Mouse (Mus musculus): Measurements from ENCODE around the gene Add1. TPM values are rescaled to one million over a fixed set of nuclear protein-coding genes. Genes with fewer than 3 reads are reported as not detected.

Add1 gene
- polyA plus RNA-seq (2016; fragmentation: Nextera tagmentation; extraction: Ambion mirVana) = 182 and 186 TPM in 2 replicates

DNA sequence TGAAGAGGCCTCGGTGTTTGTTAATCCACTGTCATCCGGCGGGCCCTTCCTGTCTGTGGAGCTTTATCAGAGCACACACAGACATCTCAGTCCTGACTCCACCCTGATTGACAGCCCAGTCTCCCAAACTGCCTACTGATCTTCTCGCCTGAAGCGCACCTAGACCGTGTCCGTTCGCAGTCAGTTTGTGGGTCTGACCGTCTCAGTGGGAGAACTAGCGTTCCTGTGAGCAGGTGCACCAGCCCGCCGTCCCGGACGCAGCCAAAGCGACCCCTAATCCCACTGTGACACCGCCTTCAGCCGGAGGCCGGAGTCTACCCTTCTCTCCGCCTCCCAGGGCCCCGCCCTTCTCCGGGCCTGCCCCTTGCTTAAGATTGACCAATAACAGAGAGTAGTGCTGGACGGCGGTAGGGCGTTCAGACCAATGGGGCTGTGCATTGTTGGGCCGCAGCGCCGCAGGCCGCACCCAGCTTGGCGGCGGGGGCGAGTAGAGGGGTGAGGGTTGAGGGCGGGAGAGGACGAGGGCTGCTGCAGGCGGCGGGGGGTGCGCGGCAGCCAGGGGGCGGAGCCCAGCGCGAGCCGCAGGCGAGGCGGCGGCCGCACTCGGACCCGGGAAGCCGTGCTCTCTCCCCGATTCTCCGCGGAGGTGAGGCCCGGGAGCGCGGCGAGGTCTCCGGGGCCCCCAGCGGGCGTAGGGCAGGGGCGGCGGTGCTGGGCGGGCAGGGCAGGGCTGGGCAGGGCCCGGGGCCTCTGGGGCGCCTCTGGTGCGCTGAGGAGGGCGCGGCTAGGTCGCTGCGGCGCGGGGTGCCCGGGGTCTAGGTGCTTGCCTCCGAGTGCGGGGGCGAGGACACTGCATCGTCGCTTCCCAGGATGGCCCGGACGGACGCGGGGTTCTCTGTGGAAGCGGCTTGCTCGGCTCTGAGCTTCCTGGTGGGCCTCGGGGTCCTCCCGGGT is at the start of gene Add1:
Gene Add1, plus strand, starts transcription at position 397 of the 954 bp plus-strand sequence.
- DNase-seq (ENCODE audit: extremely low spot score, low spot score) = peak; percentile 98
- Histone ChIP-seq H3K4me1 (peaks cover 23% of the 10 kb centered on the region), H3K36me3 (replicated peaks) (peaks cover 18% of the 10 kb centered on the region), H3K4me3 (peak within 1 kb of the TSS; percentile 77), H3K27me3 (ENCODE audit: poor library complexity, severe bottlenecking) (no peaks in the 10 kb centered on the region), H3K9me3 (no peaks in the 10 kb centered on the region), H3K27ac (peak within 1 kb of the TSS; percentile 99)
- WGBS = under 1% methylated on average over 80 of the region's 84 CpGs

DNA sequence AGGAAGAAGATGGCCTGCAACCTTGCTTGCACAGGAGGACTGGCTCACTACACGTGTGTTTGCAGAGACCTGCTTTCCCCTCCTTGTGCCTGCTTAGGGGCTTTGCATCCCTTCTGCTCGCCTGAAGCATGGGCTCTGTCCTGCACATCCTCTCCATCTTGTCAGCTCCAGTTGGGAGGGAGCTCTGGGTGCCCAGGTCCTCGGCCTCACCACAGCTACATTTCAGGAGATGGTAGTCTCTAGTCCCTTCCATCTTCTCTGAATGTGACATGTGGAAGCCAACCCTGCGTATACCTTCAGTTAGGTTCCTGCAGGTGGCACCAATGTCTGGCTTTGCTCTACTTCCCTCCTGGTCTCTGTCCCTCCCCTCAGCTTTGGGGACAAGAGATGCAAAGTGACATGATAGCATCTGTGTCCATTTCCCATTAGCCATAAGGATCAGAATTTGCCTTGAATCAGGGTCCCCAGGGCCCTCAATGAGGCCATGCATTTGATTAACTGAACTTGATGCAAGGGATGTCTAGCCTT is 49.4 kb upstream of the Add1 start:
- 57% methylated on average over 4 of the region's 4 CpGs for WGBS
- no peak overlapping the region for H3K27ac ChIP-seq

DNA sequence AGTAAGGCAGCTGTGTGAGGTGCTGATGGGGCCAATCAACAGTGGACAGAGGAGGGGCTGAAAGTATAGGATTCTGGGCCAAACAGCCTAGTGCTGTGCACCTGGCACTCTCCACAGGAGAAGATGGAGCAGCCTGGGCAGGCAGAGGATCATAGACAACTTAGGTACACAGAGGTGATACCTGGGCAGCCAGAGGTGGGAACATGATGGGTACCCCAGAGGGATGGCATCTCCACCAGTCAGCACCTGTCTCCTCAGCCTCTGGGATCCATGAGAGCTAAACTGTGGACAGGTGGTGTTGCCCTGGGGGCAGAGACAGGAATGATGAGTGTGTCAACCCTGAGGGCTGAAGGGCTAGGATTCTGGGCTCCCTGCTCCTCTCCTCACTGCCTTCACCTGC is 49.0 kb upstream of the Add1 start:
- no peak for DNase-seq (ENCODE audit: extremely low spot score, low spot score)
- Histone ChIP-seq H3K36me3 (replicated peaks) (no peaks in the 10 kb centered on the region), H3K27me3 (ENCODE audit: poor library complexity, severe bottlenecking) (peaks cover 21% of the 10 kb centered on the region), H3K9me3 (no peaks in the 10 kb centered on the region), H3K4me3 (no peak overlapping the region), H3K4me1 (peaks cover 16% of the 10 kb centered on the region), H3K27ac (no peak overlapping the region)

More for the DNA sequence above, 49.4 kb upstream of the Add1 start:
- no peaks in the 10 kb centered on the region for H3K9me3 ChIP-seq
- H3K27me3 ChIP-seq (ENCODE audit: poor library complexity, severe bottlenecking) = peaks cover 21% of the 10 kb centered on the region
- H3K4me1 ChIP-seq = peaks cover 16% of the 10 kb centered on the region
- no peak for DNase-seq (ENCODE audit: extremely low spot score, low spot score)
- no peaks in the 10 kb centered on the region for H3K36me3 ChIP-seq (replicated peaks)
- H3K4me3 ChIP-seq = no peak overlapping the region

DNA sequence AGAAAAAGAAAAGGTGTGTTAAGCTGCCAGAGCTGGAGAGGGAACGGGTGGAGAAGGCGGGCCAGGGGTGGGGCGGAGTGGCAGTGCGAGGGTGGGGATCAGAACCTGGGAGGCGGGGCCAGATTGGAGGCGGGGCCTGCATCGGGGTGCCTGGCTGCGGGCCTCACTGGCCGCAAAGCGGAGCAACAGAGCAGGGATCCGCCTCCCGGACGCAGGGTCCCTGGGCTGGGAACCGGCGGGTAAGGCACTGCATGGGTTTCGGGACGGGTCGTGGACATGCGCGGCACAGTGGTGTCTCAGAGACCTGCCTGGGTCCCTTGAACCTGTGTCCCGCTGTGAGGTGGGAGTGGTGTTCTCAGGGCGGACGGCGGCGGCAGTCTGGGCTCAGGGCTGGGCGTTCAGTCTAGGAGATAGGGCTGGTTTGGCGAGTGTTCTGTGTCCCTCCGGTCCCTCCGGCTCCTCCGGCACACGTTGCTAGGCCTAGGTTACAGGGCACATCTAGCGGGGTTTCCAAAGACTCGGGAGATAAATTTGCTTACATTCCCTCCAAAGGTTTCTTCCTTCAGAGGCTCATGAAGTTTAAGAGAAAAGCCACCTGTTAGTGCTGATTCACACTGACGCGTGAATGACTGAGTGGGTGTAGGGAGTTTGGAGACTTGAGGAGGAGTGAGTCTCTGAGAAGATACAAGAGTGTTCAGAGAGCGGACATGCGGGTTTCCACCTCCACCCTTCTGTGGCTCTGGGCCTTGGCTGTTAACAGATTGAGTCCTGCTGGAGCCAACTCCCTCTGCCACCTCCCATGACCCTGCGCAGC is 47.6 kb upstream of the Add1 start, which contains the start of gene Sh3bp2:
Gene Sh3bp2, plus strand, starts transcription at position 176 of the 814 bp plus-strand sequence.
- no peaks in the 10 kb centered on the region for H3K36me3 ChIP-seq (replicated peaks)
- peak within 1 kb of the TSS; percentile 66 for H3K4me3 ChIP-seq
- peaks cover 21% of the 10 kb centered on the region for H3K27me3 ChIP-seq (ENCODE audit: poor library complexity, severe bottlenecking)
- no peaks in the 10 kb centered on the region for H3K9me3 ChIP-seq
- H3K27ac ChIP-seq = peak within 1 kb of the TSS; percentile 75
- peak; percentile 90 for DNase-seq (ENCODE audit: extremely low spot score, low spot score)
- WGBS = 2% methylated on average over 38 of the region's 38 CpGs
- peaks cover 13% of the 10 kb centered on the region for H3K4me1 ChIP-seq

DNA sequence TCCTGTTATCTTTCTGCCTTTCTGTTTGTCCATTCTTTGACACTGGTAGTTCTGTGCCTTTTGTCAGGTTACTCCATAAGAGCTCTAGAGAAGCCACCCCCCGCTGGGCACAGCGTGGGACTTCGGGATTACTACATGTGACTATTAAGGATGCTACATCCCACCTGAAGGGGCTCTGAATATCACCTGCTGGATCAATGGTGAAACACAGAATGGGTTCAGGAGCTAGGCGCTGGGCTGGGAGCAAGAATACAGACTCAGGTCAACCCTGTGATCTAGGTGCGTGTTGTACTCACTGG is 47.0 kb upstream of the Add1 start:
- Histone ChIP-seq H3K4me3 (peak overlapping the region; percentile 66), H3K27me3 (ENCODE audit: poor library complexity, severe bottlenecking) (peaks cover 21% of the 10 kb centered on the region), H3K9me3 (no peaks in the 10 kb centered on the region), H3K27ac (no peak overlapping the region), H3K4me1 (peaks cover 13% of the 10 kb centered on the region), H3K36me3 (replicated peaks) (no peaks in the 10 kb centered on the region)
- WGBS = 35% methylated on average over 5 of the region's 5 CpGs
- no peak for DNase-seq (ENCODE audit: extremely low spot score, low spot score)

DNA sequence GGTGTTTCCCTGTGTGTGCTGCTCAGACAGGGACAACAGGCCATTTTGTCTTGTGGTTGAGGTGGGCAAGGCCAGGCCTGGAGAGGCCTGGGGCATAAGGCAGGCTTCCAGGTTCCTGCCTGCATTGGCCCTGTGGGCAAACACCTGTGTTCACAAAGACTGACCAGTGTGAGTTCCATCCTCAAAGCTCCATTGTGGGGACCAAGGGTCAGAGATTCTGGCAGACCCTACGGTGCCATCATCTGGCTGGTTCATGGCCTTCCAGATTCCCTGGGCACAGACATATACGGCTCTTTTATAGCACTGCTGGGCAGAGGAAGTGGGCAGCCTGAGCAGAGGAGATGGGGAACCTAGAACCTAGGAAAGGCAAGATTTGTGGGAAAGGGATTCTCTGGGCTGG is 46.1 kb upstream of the Add1 start:
- H3K9me3 ChIP-seq = no peaks in the 10 kb centered on the region
- DNase-seq (ENCODE audit: extremely low spot score, low spot score) = no peak
- H3K27ac ChIP-seq = no peak overlapping the region
- no peak overlapping the region for H3K4me3 ChIP-seq
- 85% methylated on average over 2 of the region's 2 CpGs for whole genome bisulfite sequencing
- H3K4me1 ChIP-seq = peaks cover 13% of the 10 kb centered on the region
- H3K27me3 ChIP-seq (ENCODE audit: poor library complexity, severe bottlenecking) = peaks cover 21% of the 10 kb centered on the region
- H3K36me3 ChIP-seq (replicated peaks) = no peaks in the 10 kb centered on the region

DNA sequence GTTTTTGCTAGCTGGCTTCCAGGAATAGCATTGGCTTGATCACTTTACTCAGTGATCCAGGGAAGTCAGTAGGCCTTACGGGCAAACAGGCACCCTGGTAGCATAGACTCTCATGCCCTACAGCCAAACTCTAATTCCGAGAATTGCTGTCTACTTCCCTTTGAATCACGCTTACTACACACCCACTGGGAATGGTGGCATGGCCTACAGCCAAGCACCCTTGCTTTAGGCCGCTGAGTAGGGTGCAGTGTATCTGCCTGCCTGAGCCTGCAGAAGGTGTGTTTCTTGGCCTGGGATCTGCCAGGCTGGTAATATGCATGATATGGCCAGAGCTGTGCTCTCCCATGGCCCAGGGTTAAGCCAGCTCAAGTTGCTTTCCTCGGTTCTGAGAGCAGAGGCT is 44.7 kb upstream of the Add1 start:
- H3K36me3 ChIP-seq (replicated peaks) = no peaks in the 10 kb centered on the region
- 87% methylated on average over 5 of the region's 5 CpGs for WGBS
- DNase-seq (ENCODE audit: extremely low spot score, low spot score) = no peak

DNA sequence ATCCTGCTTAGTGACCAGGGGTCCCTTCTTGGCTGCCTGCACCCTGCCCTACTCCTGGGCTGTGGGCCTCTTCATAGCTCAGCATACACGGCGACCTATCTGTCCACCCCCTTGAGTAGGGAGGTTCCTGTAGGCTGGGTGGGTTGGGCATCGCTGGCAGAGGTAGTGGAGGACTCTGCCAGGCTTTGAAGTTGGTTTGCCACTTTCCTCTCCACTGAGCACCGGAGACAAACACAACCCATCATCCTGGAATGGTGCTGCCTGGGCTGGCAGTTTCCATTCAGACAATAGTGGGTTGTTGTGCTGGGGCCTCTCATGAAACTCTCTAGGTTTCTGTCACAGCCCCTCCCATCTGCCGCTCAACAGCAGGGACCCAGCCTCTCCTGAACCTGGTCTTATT is 43.3 kb upstream of the Add1 start:
- peaks cover 16% of the 10 kb centered on the region for H3K27me3 ChIP-seq (ENCODE audit: poor library complexity, severe bottlenecking)
- H3K9me3 ChIP-seq = no peaks in the 10 kb centered on the region
- H3K4me3 ChIP-seq = no peak overlapping the region
- peaks cover 13% of the 10 kb centered on the region for H3K4me1 ChIP-seq
- no peaks in the 10 kb centered on the region for H3K36me3 ChIP-seq (replicated peaks)
- DNase-seq (ENCODE audit: extremely low spot score, low spot score) = no peak
- WGBS = 81% methylated on average over 5 of the region's 5 CpGs
- H3K27ac ChIP-seq = no peak overlapping the region

More for the DNA sequence above, 44.7 kb upstream of the Add1 start:
- Histone ChIP-seq H3K9me3 (no peaks in the 10 kb centered on the region), H3K27ac (no peak overlapping the region), H3K4me1 (peaks cover 13% of the 10 kb centered on the region), H3K27me3 (ENCODE audit: poor library complexity, severe bottlenecking) (peaks cover 21% of the 10 kb centered on the region), H3K4me3 (no peak overlapping the region)

DNA sequence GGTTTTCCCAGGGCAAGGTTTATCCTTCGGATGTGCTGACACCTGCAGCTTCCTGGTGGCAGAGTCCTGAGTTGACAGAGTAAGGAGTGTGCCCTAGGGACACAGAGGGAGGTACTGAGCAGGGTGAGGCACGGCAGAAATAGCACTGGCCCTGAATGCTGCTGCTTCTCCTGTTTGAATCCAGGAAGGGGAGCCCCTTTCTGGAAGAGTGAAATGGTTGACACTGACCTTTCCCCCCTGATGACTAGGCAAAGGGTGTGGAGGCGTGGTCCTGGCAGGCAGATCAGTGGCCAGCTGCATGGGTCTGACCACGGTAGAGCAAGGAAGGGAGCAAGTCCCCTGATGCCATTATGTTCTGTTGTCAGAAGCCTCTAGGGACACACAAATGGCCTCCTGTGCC is 42.8 kb upstream of the Add1 start:
- no peaks in the 10 kb centered on the region for H3K9me3 ChIP-seq
- no peak overlapping the region for H3K4me3 ChIP-seq
- H3K4me1 ChIP-seq = peaks cover 11% of the 10 kb centered on the region
- H3K27me3 ChIP-seq (ENCODE audit: poor library complexity, severe bottlenecking) = peaks cover 16% of the 10 kb centered on the region
- H3K27ac ChIP-seq = no peak overlapping the region
- no peak for DNase-seq (ENCODE audit: extremely low spot score, low spot score)
- no peaks in the 10 kb centered on the region for H3K36me3 ChIP-seq (replicated peaks)
- 58% methylated on average over 4 of the region's 4 CpGs for WGBS

DNA sequence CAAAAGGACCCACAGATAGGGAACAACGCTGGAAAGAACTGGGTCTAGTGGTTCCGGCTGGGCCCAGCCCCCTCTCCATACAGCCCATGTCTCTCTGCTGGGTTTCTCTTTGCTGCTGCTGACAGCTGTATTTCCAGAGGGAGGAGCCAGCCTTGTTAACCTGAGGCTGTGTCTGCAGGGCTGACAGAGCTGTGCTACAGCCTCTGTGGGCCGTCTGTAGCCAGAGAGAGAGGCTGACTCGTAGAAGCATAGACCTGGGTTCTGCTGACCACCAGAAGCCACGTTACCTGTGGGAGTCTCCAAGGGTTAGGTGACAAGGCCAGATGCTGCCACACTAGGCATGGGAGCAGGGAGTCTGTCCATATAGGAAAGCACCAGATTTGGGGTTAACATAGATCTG is 40.4 kb upstream of the Add1 start:
- Histone ChIP-seq H3K4me1 (no peaks in the 10 kb centered on the region), H3K27me3 (ENCODE audit: poor library complexity, severe bottlenecking) (no peaks in the 10 kb centered on the region), H3K4me3 (no peak overlapping the region), H3K36me3 (replicated peaks) (no peaks in the 10 kb centered on the region), H3K27ac (no peak overlapping the region), H3K9me3 (no peaks in the 10 kb centered on the region)
- DNase-seq (ENCODE audit: extremely low spot score, low spot score) = no peak
- 78% methylated on average over 5 of the region's 5 CpGs for WGBS

DNA sequence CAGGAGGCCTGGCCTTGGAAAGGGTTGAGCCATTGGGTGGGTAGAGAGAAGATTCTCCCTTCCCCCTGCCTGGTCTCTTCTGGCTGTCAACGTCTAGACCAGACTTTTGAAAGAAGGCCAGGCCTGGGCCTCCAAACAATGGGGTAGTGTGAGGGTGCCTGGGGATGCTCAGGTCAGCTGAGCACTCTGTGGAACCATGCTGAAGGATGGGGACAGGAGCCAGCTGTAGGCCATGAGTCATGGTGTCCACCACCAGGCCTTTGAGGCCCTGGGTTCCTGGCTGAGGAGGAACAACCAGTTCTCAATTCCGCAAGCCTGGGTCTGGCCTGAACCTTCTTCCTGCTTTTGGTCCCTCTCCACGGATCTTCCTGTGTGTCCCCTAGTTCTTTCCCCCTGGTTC is 39.6 kb upstream of the Add1 start:
- DNase-seq (ENCODE audit: extremely low spot score, low spot score) = no peak
- WGBS = 80% methylated on average over 3 of the region's 3 CpGs
- peaks cover 3% of the 10 kb centered on the region; the same call in 1 of the 2 replicates for H3K4me1 ChIP-seq
- no peaks in the 10 kb centered on the region for H3K27me3 ChIP-seq (ENCODE audit: poor library complexity, severe bottlenecking)
- no peaks in the 10 kb centered on the region for H3K9me3 ChIP-seq
- H3K36me3 ChIP-seq (replicated peaks) = no peaks in the 10 kb centered on the region
- no peak overlapping the region for H3K4me3 ChIP-seq
- H3K27ac ChIP-seq = no peak overlapping the region

DNA sequence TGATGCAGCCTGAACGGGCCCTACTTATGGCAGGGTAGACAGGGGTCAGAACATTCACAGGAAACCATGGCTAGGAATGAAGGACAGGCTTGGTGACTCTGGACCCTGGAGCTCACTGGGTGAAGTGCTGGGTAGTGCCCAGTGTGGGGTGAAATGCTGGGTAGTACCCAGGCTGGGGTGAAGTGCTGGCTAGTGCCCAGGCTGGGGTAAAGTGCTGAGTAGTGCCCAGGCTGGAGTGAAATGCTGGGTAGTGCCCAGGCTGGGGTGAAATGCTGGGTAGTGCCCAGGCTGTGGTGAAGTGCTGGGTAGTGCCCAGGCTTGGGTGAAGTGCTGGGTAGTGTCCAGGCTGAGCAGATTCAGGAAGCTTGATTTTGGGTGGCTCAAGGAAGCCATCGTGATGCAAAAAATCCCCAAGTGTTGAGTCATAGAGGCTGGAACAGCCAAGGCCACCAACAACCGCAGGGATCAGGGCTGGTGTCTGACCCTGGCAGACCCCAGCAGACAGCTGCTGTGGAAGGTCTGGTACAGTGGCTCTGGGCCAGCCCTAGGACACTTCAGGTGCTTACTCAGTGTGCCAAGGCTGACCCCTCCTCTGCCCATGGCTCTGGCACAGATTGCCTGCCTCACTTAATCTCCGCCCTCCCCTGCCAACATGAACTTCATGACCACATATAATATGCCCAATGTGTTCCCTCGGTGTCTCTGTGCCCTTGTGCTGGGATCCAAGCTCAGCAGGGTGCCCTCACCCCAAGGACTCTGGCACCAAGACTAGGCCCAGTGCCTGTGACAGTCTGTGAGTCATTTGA is 38.5 kb upstream of the Add1 start:
- WGBS = 85% methylated on average over 5 of the region's 5 CpGs
- no peak overlapping the region for H3K4me3 ChIP-seq
- no peak for DNase-seq (ENCODE audit: extremely low spot score, low spot score)
- H3K9me3 ChIP-seq = no peaks in the 10 kb centered on the region
- H3K27ac ChIP-seq = no peak overlapping the region
- no peaks in the 10 kb centered on the region for H3K36me3 ChIP-seq (replicated peaks)
- no peaks in the 10 kb centered on the region for H3K27me3 ChIP-seq (ENCODE audit: poor library complexity, severe bottlenecking)
- peaks cover 3% of the 10 kb centered on the region; the same call in 1 of the 2 replicates for H3K4me1 ChIP-seq

Data from forebrain, embryonic 10.5 days (tissue).